Mouse (Mus musculus) E14TG2a.4 (cell line): ENCODE measurements around the gene Lmntd1.

Experiments used
- CTCF ChIP-seq: conservative IDR thresholded peaks from 2 replicates; pipeline ENCODE4 v1.5.1; 2014; ENCODE audit warnings: low read length
- NANOG ChIP-seq: IDR thresholded peaks from 2 replicates; pipeline ENCODE4 v1.6.1; 2014; ENCODE audit warnings: borderline replicate concordance, low read length, mixed read lengths

DNA sequence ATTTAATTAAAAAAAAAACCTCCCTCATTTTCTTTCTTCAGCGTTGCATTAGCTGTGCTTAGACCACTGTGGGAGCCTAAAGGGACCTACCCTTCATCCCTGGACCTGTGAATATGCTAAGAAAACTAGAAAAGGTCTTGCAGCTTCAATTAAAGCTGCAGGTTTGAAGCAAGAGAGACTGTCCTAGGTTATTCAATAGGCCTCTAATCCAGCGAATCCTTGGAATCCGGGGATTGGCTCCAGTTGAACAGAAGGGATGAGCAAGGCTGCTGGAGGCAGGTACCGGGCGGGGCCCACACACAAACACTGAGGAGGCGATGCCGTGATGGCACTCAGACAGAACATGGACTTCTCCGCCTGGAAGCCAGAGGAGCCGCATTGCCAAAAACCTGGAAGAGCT is 192.5 kb downstream of the Lmntd1 start:
- no peak for TF ChIP-seq CTCF
- no peak for TF ChIP-seq NANOG
